Mouse (Mus musculus): ENCODE measurements around the gene Sln.

Gene Sln

DNA sequence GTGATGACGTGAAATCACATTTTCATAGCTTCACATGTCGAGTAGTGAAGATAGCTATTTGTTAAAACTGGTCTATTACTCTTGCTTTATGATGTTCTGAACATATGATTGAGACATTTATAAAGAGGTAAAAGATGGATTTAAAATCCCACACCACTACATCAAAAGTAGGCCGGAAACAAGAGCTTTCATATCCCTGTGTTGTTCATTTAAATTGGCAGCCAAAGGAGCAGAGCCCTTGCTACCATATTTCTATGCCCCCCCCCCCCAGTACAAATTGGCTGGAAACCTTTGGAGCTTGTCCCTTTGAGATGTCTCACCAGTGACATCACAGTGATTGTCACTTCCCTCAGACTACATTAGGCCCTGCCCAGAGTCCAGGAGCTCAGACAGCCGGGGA is at the start of gene Sln:
TSS of gene Sln (plus strand) at position 301 of the 400 bp plus-strand sequence.
- no peak for DNase-seq

DNA sequence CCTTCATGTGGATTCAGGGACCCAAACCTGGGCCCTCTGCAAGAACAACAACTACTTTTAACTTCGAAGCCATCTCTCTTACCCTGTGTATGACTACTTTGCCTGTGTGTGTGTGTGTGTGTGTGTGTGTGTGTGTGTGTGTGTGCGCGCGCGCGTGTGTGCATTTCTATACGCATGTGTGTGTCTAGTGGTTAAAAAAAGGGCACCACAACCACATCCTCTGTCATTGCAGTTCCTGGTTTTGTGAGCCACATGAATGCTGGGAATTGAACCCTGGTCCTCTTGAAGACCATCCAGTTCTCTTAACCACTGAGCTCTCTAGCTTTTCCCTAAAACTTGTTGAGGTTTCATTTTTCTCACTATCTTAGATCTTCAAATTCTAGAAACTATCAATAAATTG is 47.0 kb upstream of the Sln start:
- DNase-seq = no peak

DNA sequence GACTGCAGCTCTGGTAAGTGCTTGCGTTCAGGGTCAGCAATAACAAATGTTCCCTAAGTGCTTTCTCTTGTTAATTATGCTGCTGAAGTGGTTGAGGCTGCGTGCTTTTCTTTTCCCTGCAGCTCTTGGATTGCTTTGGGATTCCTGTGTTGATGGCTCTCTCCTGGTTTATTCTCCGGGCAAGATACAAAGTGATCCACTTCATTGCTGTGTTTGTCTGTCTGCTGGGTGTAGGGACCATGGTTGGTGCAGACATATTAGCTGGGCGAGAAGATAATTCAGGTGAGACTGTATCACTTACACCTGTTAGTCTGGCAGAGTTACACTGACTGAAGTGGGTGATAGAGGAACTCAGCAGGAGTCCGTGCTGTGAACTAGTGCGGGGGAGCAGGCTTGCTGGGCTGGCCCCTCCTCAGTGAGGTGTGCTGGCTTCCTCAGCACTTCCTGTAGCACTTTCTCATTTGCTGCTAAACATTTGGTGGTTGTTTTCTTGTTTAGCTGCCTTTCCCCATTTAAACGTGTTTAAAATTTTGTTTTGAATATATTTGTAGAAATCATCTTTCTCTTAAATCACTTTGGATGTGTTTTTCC is 43.4 kb upstream of the Sln start:
- DNase-seq = no peak

DNA sequence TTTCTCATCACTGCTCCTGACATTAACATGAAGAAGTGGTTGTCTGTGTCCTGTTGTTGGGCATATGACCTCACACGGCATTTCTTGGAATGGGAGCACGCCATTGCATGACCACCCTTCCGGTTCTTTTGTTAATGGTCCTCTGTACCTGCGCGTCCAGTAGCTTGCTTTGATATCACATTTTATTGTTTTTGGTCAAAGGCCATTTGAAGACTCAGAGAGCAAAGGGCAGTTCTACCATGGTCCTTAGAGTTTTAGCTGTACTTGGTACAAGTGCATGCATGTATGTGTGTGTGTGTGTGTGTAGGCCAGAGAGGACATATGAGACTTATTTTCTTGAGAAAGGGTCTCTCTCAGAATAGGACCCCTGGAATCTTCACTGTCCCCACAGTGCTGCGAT is 36.5 kb upstream of the Sln start:
- DNase-seq = no peak

DNA sequence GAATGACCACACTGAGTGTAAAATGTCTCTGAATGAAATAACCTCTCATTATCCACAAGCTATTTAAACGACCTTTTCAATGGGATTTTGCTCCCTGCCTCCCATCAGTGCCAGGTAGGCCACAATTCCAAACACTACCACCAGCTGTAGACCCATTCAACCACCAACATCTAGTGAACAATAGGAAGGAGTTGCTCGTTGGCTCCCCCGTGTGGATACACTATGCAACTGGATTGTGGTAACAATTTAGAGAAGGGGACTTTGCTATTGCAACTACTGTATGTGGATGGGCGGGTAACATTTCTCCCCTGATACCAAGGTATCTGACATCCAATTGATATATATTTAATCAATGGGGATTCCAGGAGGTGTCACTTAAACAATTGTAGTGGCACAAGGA is 31.2 kb upstream of the Sln start:
- peak; percentile 80 to 82 for DNase-seq

DNA sequence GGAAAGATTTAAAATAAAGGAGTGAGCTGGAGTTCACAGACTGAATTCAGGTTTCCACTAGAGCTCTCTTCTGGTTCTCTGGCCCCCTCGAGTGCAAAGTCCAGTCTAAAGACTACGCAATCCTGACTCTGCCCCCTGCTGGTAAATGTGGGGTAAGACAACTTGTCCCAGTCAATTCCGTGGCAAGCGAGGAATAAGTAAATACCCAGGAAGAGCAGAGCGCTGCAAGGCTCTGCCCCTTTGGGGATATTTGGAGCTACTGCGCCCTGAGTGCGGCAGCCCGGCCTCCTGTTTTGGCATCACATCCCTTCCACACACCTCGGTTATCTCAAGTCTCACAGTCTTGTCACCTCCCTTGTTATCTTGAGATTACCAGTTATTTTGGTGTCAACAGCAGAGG is 24.6 kb upstream of the Sln start:
- peak; percentile 57 to 70 for DNase-seq

DNA sequence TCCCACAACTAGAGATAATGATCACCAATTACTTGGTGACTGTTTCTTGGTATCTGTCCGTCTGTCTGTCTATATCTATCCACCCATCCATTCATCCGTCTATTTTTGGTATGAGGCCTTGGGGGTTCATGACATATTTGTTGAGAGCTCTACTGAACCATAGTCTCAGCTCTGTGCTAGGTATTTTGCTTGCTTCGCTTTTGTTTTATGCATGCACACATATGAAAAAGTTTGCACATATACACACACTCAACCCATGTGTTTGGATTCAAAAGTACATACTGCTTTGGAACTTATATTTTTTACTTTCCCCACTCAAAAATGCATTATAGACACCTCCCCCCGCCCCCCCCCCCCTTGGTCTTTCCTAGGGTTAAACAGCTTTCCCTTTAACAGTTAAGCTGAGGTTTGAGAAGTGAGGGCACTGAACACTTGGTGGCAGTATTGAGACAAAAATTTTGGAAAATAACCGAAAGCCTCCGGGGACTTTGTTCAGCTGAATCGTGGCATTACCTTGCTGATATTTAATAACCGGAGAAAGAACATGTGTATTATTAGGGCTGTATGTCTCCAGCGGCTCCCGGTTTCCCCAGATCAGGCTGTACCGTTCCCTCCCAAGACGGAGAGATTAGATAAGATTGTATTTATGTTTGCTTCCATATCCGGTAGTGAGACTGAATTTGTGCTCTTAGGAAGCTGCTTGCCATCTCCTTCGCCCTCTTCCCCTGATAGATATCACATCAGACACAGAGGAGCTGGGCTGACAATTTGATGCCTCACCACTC is 20.7 kb upstream of the Sln start:
- DNase-seq = peak; percentile 76 to 88

DNA sequence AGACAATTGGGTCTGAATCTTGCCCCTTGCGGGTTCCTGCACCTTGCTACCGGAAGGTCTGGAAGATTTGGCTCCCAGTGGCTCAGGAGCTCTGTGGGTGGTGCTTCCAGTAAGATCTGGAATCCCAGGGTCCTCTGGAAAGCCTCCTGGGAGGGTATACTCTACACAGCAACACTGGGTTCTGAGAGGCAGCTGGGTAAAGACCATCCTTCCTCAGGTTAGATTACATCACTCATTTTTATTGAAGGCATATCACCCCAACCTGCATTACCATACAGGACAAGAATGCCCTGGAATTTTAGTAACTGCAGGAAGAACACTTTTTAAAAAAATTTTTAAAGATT is 20.1 kb upstream of the Sln start:
- DNase-seq = peak in 1 of 2 experiments; percentile 52

DNA sequence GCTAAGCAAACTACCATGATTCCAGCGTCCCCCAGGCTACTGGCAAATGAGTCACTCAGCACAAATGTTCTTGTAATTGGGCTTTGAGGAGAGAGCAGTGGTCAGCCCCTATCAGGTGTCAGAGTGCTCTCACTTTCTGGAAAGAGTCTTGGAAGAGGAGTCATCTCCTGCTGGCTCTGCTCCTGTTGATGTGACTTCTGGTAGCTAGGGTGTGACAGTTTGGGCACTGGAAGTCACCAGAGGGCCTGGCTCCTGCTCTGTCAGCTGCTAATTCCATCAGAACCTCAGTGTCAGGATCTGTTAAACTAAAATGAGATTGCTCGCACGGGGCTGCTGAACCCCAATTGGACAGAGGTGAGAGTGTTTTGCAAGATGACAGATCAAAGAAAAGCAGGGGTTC is 14.9 kb upstream of the Sln start:
- peak in 1 of 2 experiments; percentile 19 for DNase-seq

DNA sequence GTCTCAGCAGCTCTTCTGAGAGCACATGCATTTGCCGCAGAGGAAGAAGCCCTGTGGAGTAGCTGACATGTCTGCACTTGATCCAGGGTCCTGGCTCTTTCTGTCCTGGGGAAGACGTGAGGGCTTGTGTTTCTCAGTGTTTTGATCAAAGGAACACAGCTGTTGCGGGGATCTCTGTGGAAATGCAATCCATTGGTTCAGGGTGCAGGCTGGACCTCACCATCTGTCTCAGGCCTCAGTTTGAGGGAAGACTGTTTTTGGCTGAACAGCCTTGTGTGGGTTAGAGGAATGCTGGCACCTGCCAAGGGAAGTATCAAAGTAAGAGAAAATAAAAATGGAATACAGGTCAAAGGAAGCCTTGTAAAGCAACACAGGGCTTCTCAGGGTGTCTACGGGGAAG is 14.0 kb upstream of the Sln start:
- no peak for DNase-seq

DNA sequence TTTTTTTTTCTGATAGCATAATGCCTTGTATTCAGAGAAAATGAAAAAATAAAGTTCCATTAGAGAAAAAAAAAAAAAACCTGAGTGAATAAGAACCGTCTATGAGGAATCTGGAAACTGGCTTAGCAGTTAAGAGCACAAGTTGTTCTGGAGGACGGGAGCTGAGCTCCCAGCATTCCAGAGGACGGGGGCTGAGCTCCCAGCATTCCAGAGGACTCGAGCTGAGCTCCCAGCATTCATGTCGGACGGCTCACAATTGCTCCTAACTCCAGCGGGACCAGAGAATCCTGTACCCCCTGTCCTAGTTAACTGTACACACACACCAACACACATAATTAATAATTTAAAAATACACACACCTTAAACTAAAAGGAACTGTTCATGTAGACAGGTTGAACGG is 11.1 kb upstream of the Sln start:
- DNase-seq = no peak

DNA sequence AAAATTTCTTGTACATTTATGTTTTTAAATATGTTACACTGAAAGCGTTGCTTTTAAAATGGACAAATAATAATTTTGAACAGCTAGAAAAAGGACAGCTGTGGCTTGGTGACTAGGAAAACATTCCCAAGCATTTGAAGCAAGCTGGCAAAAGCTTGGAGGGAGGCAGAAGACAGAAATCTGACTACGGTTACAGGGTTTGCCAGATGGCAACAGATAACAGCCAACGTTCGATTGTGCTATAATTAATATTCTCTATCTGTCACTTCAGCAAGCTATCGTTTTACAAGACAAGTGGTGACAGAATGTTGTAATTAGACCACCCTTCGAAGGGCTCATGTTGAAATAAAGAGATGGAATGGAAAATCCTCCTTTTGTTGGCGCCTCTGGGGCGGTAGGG is 1.4 kb upstream of the Sln start:
- peak in 1 of 2 experiments; percentile 21 for DNase-seq

DNA sequence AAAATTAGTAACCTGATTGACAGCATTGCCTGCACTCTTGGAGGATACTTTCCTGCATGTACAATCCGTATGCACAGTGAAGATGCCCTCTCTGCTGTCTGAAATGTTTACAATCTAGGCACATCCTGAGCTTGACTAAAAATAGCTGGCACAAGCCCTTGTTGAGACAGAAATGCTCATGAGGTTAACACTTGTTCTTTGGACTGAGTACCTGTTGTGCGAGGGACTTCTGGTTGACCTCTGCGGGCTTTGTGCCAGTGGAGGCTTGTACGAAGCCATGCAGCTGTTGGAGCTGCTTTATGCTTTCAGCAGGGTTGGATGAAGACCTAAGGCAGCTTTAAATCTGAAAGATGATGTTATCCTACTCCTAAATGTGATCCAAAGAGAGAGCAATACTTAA is 2.2 kb downstream of the Sln start:
- no peak for DNase-seq

DNA sequence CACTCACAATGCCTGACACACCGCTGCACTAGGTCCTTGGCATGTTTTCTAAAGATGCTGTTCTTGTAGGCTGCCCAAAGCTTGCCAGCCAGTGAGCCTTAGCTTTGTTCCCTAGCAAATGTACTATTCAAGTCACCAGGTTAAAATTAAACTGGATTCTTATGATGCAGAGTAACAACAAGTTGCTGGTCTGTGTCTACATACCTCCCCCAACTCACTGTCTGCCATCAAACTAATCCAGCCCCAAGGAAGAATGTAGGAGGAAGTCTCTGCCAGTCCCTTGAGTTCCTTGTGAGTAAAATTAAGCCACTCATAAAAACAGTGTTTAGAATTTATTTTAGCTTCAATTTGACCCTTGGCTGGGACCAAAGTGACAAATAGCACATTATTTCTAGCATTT is 3.7 kb downstream of the Sln start:
- DNase-seq = no peak

DNA sequence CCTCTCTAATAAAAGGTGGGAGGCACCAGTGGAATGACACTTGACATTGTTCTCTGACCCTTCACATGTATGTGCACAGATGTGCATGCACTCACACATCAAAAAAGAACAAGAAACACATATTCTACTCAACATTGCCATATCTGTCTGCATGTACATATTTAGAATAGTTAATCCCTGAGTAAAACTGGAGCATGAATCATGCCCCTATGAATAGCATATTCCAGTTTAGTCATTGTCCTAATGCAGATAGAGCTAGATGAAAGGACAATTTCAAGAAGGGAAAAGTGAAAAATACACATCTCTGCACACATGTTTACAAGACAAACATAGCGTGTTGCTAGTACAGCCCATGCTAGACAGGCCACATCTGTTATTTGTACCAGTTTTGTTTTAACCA is 4.6 kb downstream of the Sln start:
- no peak for DNase-seq

DNA sequence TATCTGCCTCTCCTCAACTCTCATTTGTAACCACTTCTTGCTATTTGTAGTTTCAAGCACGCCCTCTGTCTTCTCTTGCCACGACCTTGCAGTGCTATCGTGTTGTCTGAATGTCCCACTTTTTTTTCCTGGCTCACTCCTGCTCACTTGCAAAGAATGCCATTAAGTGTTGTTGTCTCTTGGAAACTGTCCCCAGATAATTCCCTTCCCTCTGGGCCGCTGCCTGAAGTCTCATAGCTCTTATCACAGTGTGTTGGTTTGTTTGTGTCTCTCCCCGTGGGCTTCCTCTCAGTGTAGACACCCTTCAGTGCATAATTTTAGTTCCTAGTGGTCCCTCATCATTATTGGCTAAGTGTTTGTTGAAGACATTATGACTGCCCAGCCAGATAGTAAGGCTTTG is 7.9 kb downstream of the Sln start:
- no peak for DNase-seq

DNA sequence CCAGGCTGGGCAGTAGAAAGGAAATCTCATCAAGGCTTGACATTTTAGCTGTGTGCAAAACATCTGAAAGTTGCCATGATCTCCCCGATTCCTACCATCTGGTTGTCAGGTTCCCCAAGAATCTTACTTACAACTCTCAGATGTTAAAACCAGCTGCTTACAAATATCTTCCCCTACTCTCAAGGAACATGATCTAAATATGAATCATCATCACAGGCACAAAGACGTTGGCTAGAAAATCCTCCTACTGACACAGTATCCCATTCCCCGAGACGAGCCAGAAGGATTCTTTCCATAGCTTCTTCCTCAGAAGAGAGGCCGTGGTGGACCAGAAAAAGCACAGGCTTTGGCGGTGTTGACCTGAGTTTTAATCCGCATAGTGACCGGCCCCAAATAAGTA is 23.3 kb downstream of the Sln start:
- DNase-seq = no peak

DNA sequence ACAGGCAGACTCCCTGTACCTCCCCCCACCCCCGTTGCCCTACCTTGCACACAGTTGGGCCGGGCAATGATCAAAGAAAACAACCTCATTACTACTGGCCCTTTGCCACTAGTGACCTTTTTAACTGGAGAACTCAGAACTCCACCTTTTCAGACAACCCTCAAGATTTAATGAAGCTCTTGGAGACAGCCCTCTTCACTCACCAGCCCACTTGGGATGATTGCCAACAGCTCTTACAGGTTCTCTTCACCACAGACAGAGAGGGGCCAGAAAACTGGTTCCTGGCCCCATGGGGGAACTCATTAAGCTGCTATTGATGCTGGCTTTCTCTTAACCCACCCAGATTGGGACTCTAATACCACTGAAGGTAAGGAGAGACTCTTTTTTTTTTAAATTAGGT is 27.5 kb downstream of the Sln start:
- DNase-seq = no peak

DNA sequence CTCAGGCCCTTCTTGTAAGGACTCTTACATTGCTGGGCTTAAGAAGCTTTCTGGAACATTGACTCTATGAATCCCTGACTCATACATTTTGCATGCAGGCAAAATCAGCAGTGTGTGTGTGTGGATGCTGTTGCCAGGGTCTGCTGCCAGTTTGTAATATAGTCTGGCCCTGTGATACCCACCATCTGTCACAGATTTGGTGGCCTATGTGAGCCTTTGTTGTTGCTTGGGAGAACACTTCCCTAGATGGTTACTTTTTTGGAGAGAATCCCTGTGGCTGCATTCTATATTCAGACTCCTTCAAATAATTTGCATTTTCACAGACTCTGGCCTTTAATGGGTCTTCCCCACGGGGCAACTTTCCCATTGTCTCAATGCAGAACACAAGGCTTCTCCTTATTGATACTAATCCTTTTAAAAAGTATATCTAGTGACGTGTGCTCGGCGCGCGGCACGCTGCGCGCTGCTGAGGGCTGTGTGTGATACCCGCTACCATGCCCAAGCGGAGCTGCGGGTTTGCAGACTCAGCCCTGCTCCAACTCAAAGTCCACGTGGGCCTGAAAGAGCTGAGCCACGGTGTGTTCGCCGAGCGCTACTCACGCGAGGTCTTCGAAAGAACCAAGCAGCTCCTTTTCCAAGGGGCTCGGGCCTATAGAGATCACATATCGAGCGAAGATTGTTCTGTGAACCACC is 33.8 kb downstream of the Sln start:
- DNase-seq = peak; percentile 71 to 76

DNA sequence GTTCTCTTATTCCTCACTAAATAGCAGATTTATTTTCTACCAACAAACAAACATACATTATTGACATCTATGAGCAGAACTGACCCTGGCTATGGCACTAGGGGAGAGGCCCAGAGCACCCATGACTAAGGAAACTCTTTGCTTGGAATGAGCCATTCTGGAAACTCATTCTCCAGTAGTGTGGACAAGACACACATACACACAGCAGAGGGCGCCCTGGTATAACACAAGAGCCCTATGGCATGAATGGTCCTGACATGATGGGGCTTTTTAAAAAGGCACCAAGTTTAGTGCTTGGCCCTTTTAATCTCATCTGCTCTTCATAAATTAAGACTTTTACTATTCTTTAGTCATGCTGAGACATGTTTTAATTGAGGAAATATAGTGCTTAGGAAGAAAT is 40.1 kb downstream of the Sln start:
- DNase-seq = peak; percentile 89 to 90

DNA sequence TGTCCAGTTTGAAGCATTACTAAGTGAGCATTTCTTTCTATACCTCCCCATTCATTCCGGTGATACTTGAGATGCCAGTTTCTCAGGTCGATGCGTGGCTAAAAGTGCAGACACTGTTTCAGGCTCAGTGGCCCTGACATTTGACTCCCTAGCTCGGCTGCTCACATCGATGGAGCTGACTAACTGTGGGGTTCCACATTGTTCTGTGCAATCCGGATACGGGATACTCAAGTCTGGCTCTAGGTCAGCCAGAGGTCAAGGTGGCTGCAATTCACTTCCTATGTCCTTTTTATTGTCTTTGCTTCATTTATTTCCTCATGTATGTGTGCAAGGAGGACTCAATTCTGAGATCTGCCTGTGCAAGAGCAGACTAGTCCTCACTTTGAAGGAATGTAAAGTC is 45.9 kb downstream of the Sln start:
- no peak for DNase-seq

DNA sequence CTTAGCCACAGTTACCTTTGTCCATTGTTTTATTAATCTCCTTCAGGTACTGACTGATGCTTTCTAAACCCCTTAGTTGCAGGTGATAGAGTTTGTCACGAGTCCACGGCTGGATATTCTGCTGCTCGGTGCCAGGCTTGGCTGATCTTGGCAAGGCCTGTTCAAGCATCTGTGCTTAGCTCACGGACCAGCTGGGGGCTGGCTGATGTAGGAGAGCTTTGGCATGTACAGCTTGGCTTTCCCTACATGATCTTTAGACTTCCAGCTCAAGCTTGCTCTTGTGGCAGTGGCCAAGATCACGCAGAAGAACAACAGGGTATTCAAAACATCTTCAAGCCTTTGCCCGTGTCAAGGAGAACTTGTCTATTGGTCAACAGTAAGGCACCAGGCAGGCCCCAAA is 49.9 kb downstream of the Sln start:
- peak; percentile 83 to 89 for DNase-seq

DNA sequence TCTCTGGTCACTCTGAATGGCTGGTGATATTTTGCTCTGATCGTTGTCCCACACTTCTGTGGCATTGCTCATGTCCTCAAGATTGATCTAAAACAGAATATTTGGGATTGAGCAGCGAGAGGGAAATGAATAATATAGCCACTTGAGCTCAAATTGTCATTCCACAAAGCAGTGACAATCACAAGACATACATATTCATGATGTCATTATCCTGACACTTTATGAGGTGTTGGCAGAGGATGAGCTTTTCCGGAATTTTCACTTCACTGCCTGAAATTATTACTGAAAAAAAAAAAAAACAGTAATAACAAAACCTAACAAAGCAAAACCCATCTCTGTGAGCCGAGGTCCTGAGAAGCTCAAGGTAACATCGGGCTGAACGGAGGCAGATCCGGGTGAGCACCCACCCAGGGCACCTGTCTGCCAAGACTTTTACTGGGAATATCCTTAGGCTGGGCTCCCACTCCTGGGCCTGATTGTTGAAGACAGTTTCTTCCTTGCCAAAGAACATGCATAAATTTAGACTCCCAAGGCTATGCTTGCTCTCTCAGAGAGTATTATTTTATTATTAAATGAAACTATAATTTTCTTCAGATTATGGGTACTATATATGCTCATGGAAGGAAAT is 53.4 kb downstream of the Sln start:
- peak in 1 of 2 experiments; percentile 10 for DNase-seq
